Mouse (Mus musculus): ENCODE results near the gene Atg3. TPM values are rescaled to one million over a fixed set of nuclear protein-coding genes. Genes with fewer than 3 reads are reported as not detected.

The Atg3 gene
- total RNA-seq, 2 experiments from 2014 or later: 19.0 to 20.8 TPM

GRCm38 (mm10) chr16:45196816-45197215 is 38.2 kb downstream of the Atg3 start:
- DNase-seq: peak; percentile 32
- intact Hi-C loops (cut with DNase I; ENCODE audit: low total_unique reads): loop anchor here (5.0 to 10.0 kb wide), 2 partner anchors 218 to 435 kb away; no protein-coding TSS in a partner anchor

GRCm38 (mm10) chr16:45201395-45201794 is 42.8 kb downstream of the Atg3 start:
- no peak for DNase-seq
- intact Hi-C loops (cut with DNase I; ENCODE audit: low total_unique reads): loop anchor here (5.0 kb wide), 1 partner anchor 386 kb away; no protein-coding TSS in a partner anchor

- no peak for DNase-seq
- intact Hi-C loops (cut with DNase I; ENCODE audit: low total_unique reads): loop anchor here (5.0 kb wide), 1 partner anchor 383 kb away; no protein-coding TSS in a partner anchor
These were observed 45.9 kb downstream of the Atg3 start for GRCm38 (mm10) chr16:45204438-45204837.

- intact Hi-C loops (cut with DNase I; ENCODE audit: low total_unique reads): loop anchor here (5.0 kb wide), 1 partner anchor 382 kb away; no protein-coding TSS in a partner anchor
- no peak for DNase-seq
These were observed 46.5 kb downstream of the Atg3 start for GRCm38 (mm10) chr16:45204859-45205670.

- intact Hi-C loops (cut with DNase I; ENCODE audit: low total_unique reads): no loop called here
- DNase-seq: no peak
These were observed 63.4 kb downstream of the Atg3 start for GRCm38 (mm10) chr16:45222016-45222415.

GRCm38 (mm10) chr16:45222771-45223170 is 64.2 kb downstream of the Atg3 start:
- intact Hi-C loops (cut with DNase I; ENCODE audit: low total_unique reads): no loop called here
- no peak for DNase-seq

GRCm38 (mm10) chr16:45223648-45224388 is 65.2 kb downstream of the Atg3 start, which contains the start of gene Btla:
TSS of gene Btla (plus strand) at chr16:45224315.
- DNase-seq: no peak
- intact Hi-C loops (cut with DNase I; ENCODE audit: low total_unique reads): no loop called here

GRCm38 (mm10) chr16:45224431-45225008 is 65.9 kb downstream of the Atg3 start:
- intact Hi-C loops (cut with DNase I; ENCODE audit: low total_unique reads): no loop called here
- no peak for DNase-seq

- DNase-seq: no peak
- intact Hi-C loops (cut with DNase I; ENCODE audit: low total_unique reads): no loop called here
These were observed 68.4 kb downstream of the Atg3 start for GRCm38 (mm10) chr16:45227002-45227401.

GRCm38 (mm10) chr16:45231296-45231695 is 72.7 kb downstream of the Atg3 start:
- no peak for DNase-seq
- intact Hi-C loops (cut with DNase I; ENCODE audit: low total_unique reads): no loop called here

GRCm38 (mm10) chr16:45233007-45233406 is 74.4 kb downstream of the Atg3 start:
- intact Hi-C loops (cut with DNase I; ENCODE audit: low total_unique reads): no loop called here
- DNase-seq: no peak

Other genes with a start within 250 kb of the Atg3 start
- under 1 TPM in 1 of 2 experiments, not detected in 1; 0.25 TPM for gene Cd200r3, start 215.1 kb upstream of the Atg3 start, total RNA-seq (2021)
- 10 to 100 TPM; 67.2 to 85.5 TPM for gene Ccdc80, start 65.4 kb upstream of the Atg3 start, total RNA-seq (2021)
- gene Slc35a5, start 79 bp upstream of the Atg3 start, total RNA-seq (2021): 1 to 10 TPM; 5.5 to 6.7 TPM
- under 1 TPM; 0.16 to 0.18 TPM for gene Btla, start 65.5 kb downstream of the Atg3 start, total RNA-seq (2021)